Mouse (Mus musculus) kidney, embryonic 16.5 days (tissue): ENCODE results near the gene Rpl22. TPM values are rescaled to one million over a fixed set of nuclear protein-coding genes. Genes with fewer than 3 reads are reported as not detected.

Source experiments
- ATAC-seq: fragments of 200-750 bp; cut with Nextera tagmentation; 2 replicates; pipeline ENCODE4 v1.8.0; 2017; ENCODE audit warnings: moderate TSS enrichment; ENCODE audit not compliant: low FRiP score, low TSS enrichment
- H3K27ac ChIP-seq: fragments of 300-500 bp; sonication (generic); 2 replicates; pipeline ENCODE4 v1.5.1; 2014; ENCODE audit warnings: low read length
- H3K27me3 ChIP-seq: fragments of 300-500 bp; sonication (generic); 2 replicates; pipeline ENCODE4 v1.6.1; 2014; ENCODE audit warnings: low read length, control low read depth, mixed read lengths; ENCODE audit not compliant: insufficient read depth
- H3K36me3 ChIP-seq: fragments of 300-500 bp; sonication (generic); 2 replicates; pipeline ENCODE4 v1.6.1; 2014; ENCODE audit warnings: low read length, control low read depth, mixed read lengths; ENCODE audit not compliant: insufficient read depth
- H3K4me1 ChIP-seq: fragments of 300-500 bp; sonication (generic); 2 replicates; pipeline ENCODE4 v1.6.1; 2014; ENCODE audit warnings: low read length, control low read depth, mixed read lengths; ENCODE audit not compliant: insufficient read depth
- H3K4me2 ChIP-seq: fragments of 300-500 bp; sonication (generic); replicated peaks from 2 replicates; pipeline ENCODE4 v1.6.1; 2014; ENCODE audit warnings: low read depth, low read length
- H3K4me3 ChIP-seq: fragments of 300-500 bp; sonication (generic); 2 replicates; pipeline ENCODE4 v1.5.1; 2014; ENCODE audit warnings: mild to moderate bottlenecking, low read length
- H3K9ac ChIP-seq: fragments of 300-500 bp; sonication (generic); replicated peaks from 2 replicates; pipeline ENCODE4 v1.6.1; 2014; ENCODE audit warnings: low read length
- H3K9me3 ChIP-seq: fragments of 300-500 bp; sonication (generic); 2 replicates; pipeline ENCODE4 v1.6.1; 2016; ENCODE audit warnings: low read length, control low read depth
- WGBS: fragments of 180-500 bp; shearing (Covaris S2); extraction: QIAGEN DNeasy Blood & Tissue Kit; methylation state at CpG from one replicate; pipeline ENCODE4 v1.1.7; 2014; 5-methylcytosine and 5-hydroxymethylcytosine counted together
- polyA plus RNA-seq: library from polyadenylated mRNA; unstranded; fragments of >200 nt; fragmentation: Nextera tagmentation; extraction: Ambion mirVana; gene quantifications from 2 replicates; pipeline ENCODE4 v1.2.1, GENCODE M21; 2015

Rpl22 gene
- polyA plus RNA-seq, 1 experiment from 2014 or later: 295 TPM

DNA sequence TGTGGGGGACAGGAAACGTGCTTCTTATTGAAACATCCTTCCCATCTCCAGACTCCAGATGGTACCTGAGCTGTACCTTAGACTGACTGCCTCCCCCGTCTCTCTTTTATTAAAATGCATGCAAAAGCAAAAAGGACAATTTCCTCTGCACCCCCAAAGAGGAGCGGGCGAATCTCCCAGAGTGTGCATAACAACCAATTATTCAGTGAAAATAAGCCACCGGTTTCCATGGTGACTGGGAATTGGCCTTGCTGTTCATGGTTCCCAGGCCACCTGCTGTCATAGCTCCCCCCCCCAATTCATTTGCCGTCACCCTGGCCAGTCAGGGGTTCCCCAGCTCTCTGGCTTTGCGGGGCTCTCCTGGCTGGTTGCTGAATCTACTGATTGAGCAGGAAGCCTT lies 39.7 kb downstream of the Rpl22 start:
- H3K27me3 ChIP-seq: peaks cover 4% of the 10 kb centered on the region; the same call in 1 of the 2 replicates
- 74% methylated on average over 7 of the region's 7 CpGs for WGBS
- no peak overlapping the region for H3K27ac ChIP-seq
- no peak for ATAC-seq
- no peaks in the 10 kb centered on the region for H3K36me3 ChIP-seq
- no peaks in the 10 kb centered on the region for H3K9me3 ChIP-seq
- peaks cover 7% of the 10 kb centered on the region for H3K4me1 ChIP-seq
- H3K4me3 ChIP-seq: no peak overlapping the region
- H3K4me2 ChIP-seq: no peak overlapping the region
- H3K9ac ChIP-seq: no peak overlapping the region

- 83% methylated on average over 17 of the region's 17 CpGs for WGBS
- no peak overlapping the region for H3K9ac ChIP-seq
- H3K4me1 ChIP-seq: no peaks in the 10 kb centered on the region
- no peaks in the 10 kb centered on the region for H3K36me3 ChIP-seq
- ATAC-seq: no peak
- no peaks in the 10 kb centered on the region for H3K9me3 ChIP-seq
- H3K27ac ChIP-seq: no peak overlapping the region
- no peaks in the 10 kb centered on the region for H3K27me3 ChIP-seq
- H3K4me3 ChIP-seq: no peak overlapping the region
- no peak overlapping the region for H3K4me2 ChIP-seq
Measured at GRCm38 (mm10) chr4:152382528-152383252, 57.1 kb downstream of the Rpl22 start.

Other genes starting within 250 kb of the Rpl22 start
- gene Tnfrsf25, start 209.8 kb upstream of the Rpl22 start, polyA plus RNA-seq: 1.9 and 3.0 TPM in 2 replicates
- gene Espn, start 173.4 kb upstream of the Rpl22 start, polyA plus RNA-seq: 22.2 and 30.6 TPM in 2 replicates
- 0.14 and 0.57 TPM in 2 replicates for gene Hes2, start 166.9 kb upstream of the Rpl22 start, polyA plus RNA-seq
- 75.1 and 76.4 TPM in 2 replicates for gene Acot7, start 147.6 kb upstream of the Rpl22 start, polyA plus RNA-seq
- gene Gpr153, start 51.5 kb upstream of the Rpl22 start, polyA plus RNA-seq: 5.3 and 6.2 TPM in 2 replicates
- gene Hes3, start 34.1 kb upstream of the Rpl22 start, polyA plus RNA-seq: not detected in 2 replicates
- gene Icmt, start 28.5 kb upstream of the Rpl22 start, polyA plus RNA-seq: 32.0 and 32.6 TPM in 2 replicates
- gene Rnf207, start 6.7 kb upstream of the Rpl22 start, polyA plus RNA-seq: 1.2 and 1.6 TPM in 2 replicates
- 0.12 and 0.35 TPM in 2 replicates for gene Chd5, start 12.9 kb downstream of the Rpl22 start, polyA plus RNA-seq
- gene Nphp4, start 151.0 kb downstream of the Rpl22 start, polyA plus RNA-seq: 5.0 and 5.2 TPM in 2 replicates
- gene Kcnab2, start 152.1 kb downstream of the Rpl22 start, polyA plus RNA-seq: 5.9 and 6.6 TPM in 2 replicates